Mouse (Mus musculus): ENCODE results near the gene Abcb8.

DNA sequence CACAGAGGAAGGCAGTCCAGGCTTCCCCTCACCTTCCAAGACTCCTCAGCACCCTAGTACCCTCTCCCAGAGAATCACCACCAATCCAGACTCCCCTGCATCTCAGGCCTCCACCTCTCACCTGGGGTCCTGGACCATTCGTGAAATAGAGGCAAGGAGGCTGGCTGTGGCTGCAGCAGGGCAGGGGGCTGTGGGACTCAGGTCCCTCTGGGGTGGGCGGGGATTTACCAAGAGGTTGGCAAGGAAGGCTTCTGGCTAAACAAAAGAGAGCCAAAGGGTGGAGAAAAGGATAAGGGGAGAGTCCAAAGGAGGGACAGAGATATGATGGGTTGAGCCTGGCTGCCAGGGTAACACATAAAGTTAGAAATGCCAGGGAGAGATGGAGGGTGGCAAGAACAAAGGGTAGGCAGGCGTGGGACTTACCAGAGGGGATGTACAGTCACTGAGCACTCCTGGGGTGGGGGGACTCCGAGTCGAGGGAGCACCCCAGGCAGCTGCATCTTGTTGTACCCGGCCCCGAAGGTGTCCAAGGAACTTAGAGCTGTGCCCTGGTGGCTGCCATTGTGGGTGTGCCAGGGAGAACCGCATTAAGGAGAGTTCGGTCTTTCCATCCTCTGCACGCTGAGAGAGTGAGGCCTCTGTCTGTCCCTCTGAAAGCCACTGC, 7.4 kb upstream of the Abcb8 start:
- TF ChIP-seq CTCF (IDR thresholded peaks at IDR 0.05; ENCODE audit: low read depth, low read length) (no peak), POLR2A (IDR thresholded peaks at IDR 0.05; ENCODE audit: extremely low read depth, insufficient read depth, low read length) (no peak)

Measured in liver, adult 2 months (tissue).